9 mouse cellular contexts compared by ENCODE assay signal in the genomic region with DNA sequence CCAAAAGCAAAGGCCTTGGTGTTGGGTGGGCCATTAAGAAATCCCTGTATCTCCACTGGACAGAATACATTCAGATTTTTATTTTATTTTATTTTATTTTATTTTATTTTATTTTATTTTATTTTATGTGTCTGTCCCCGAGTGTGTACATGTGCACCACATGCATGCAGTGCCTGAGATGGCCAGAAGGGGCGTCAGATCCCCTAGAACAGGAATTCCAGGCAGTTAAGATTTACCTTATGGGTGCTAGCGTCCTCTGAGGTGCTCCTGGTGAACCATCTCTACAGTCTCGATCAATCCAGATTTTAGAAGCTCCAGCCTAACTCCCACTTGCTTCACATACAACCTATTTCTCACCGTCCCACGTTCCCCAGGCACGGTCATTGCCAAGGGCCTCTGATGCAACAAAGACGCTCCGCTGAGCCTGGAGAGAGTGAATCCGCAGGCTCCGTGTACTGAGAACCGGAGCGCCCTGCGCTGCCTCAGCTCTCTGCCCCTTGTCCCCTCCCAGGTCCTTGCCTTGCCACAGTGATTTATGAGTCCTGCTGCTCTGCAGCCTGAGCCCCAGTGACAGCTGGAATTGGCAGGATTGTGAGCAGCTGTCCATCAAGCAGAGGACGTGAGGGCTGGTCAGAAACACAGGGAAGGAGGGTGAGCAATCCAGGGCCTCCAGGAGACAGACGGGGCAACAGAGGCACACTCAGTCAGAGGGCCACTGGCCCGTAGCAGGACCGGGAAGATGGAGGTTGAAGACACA. TPM values are rescaled to one million over a fixed set of nuclear protein-coding genes. Genes with fewer than 3 reads are reported as not detected.
DNase-seq lines count a peak whose midpoint lies in the region; ATAC-seq lines count a peak whose summit lies in the region.
"Had no signal": no experiment of that assay in that cellular context is flagged by ENCODE, and none has a peak within 500 bp of the region (broad histone marks: within the 10 kb centered on the region; RNA-seq: fewer than 3 reads in every experiment).

No protein-coding gene starts in this region.

- no peaks in the 10 kb centered on the region for H3K9me3 ChIP-seq in kidney, embryonic 14.5 days (ENCODE audit: control insufficient read depth, low read length)
- no peaks in the 10 kb centered on the region for H3K9me3 ChIP-seq in hindbrain, embryonic 13.5 days
- no peaks in the 10 kb centered on the region for H3K9me3 ChIP-seq in midbrain, embryonic 15.5 days

- ATAC-seq in kidney, embryonic 14.5 days (ENCODE audit: low FRiP score, low TSS enrichment), result peak; percentile 41
- peak; percentile 28; the same call in 1 of the 2 replicates for ATAC-seq in hindbrain, embryonic 13.5 days (ENCODE audit: low FRiP score)
- peak; percentile 38; the same call in 1 of the 2 replicates for ATAC-seq in midbrain, embryonic 15.5 days (replicated peaks)
- ATAC-seq in megakaryocyte progenitor cell, adult 5-6 weeks (replicated peaks; ENCODE audit: poor library complexity), result no peak

- H3K36me3 ChIP-seq in kidney, embryonic 14.5 days (ENCODE audit: control insufficient read depth, insufficient read depth, low read length), result no peaks in the 10 kb centered on the region
- H3K36me3 ChIP-seq in hindbrain, embryonic 13.5 days, result no peaks in the 10 kb centered on the region
- no peaks in the 10 kb centered on the region for H3K36me3 ChIP-seq in midbrain, embryonic 15.5 days (replicated peaks)

- no peak overlapping the region for H3K4me3 ChIP-seq in kidney, embryonic 14.5 days (ENCODE audit: low read length)
- no peak overlapping the region for H3K4me3 ChIP-seq in hindbrain, embryonic 13.5 days
- H3K4me3 ChIP-seq in midbrain, embryonic 15.5 days, result no peak overlapping the region

- intact Hi-C loops in heart, postnatal 36 days (cut with DNase I), result no loop called here

- peaks cover 4% of the 10 kb centered on the region; the same call in 1 of the 2 replicates for H3K27me3 ChIP-seq in kidney, embryonic 14.5 days (ENCODE audit: control insufficient read depth, insufficient read depth, low read length)
- 0 out of 2 replicates have a peak, but pooled peaks cover 8% of the 10 kb centered on the region for H3K27me3 ChIP-seq in hindbrain, embryonic 13.5 days
- H3K27me3 ChIP-seq in midbrain, embryonic 15.5 days (replicated peaks), result peaks cover 4% of the 10 kb centered on the region; the same call in 1 of the 2 replicates

- 33% methylated on average over 18 of the region's 18 CpGs for WGBS in kidney, embryonic 14.5 days
- 43% methylated on average over 18 of the region's 18 CpGs for WGBS in hindbrain, embryonic 13.5 days
- 61% methylated on average over 18 of the region's 18 CpGs for WGBS in midbrain, embryonic 15.5 days

- H3K27ac ChIP-seq in kidney, embryonic 14.5 days (ENCODE audit: low read depth, low read length), result no peak overlapping the region
- peak overlapping the region; percentile 86 for H3K27ac ChIP-seq in hindbrain, embryonic 13.5 days
- H3K27ac ChIP-seq in midbrain, embryonic 15.5 days, result 0 out of 2 replicates have a peak overlapping the region, but pooled peaks have one; percentile 38

- no peak overlapping the region for H3K9ac ChIP-seq in kidney, embryonic 14.5 days (ENCODE audit: low read depth, low read length)
- 0 out of 2 replicates have a peak overlapping the region, but pooled peaks have one; percentile 0 for H3K9ac ChIP-seq in hindbrain, embryonic 13.5 days
- H3K9ac ChIP-seq in midbrain, embryonic 15.5 days, result no peak overlapping the region

- peaks cover 9% of the 10 kb centered on the region; the same call in 1 of the 2 replicates for H3K4me1 ChIP-seq in kidney, embryonic 14.5 days (ENCODE audit: control insufficient read depth, insufficient read depth, low read length)
- peaks cover 62% of the 10 kb centered on the region for H3K4me1 ChIP-seq in hindbrain, embryonic 13.5 days (replicated peaks)
- peaks cover 18% of the 10 kb centered on the region for H3K4me1 ChIP-seq in midbrain, embryonic 15.5 days

- H3K4me2 ChIP-seq in kidney, embryonic 14.5 days (replicated peaks; ENCODE audit: low read depth, low read length), result no peak overlapping the region
- H3K4me2 ChIP-seq in hindbrain, embryonic 13.5 days, result no peak overlapping the region
- H3K4me2 ChIP-seq in midbrain, embryonic 15.5 days, result no peak overlapping the region

- no peak for DNase-seq in kidney, postnatal 10 days
- peak; percentile 72 for DNase-seq in ZHBTc4 (ENCODE audit: low read depth, low spot score)
- no peak for DNase-seq in natural killer cell, adult 2 months (ENCODE audit: low spot score in 2 of 2)
- DNase-seq in heart, postnatal 36 days, result no peak
- DNase-seq: lung, adult 18-20 months had no signal

RNA-seq across cellular contexts. Expression of a gene that starts 46.9 kb away (rescaled TPM):
- 13.4 and 18.6 TPM in 2 replicates for polyA plus RNA-seq in kidney, embryonic 14.5 days (2014; fragmentation: Nextera tagmentation; extraction: Ambion mirVana)
- 17.7 and 19.1 TPM in 2 replicates for polyA plus RNA-seq in hindbrain, embryonic 13.5 days (2015; fragmentation: Nextera tagmentation; extraction: Ambion mirVana)
- polyA plus RNA-seq in midbrain, embryonic 15.5 days (2015; fragmentation: Nextera tagmentation; extraction: Ambion mirVana), result 22.1 and 23.3 TPM in 2 replicates
- 10.8 and 12.7 TPM in 2 replicates for total RNA-seq in megakaryocyte progenitor cell, adult 5-6 weeks (2015)
- total RNA-seq in megakaryocyte progenitor cell, adult 5-6 weeks (2017), result 11.3 TPM in 2 replicates
- total RNA-seq in heart, postnatal 36 days (2021), result 10 to 100 TPM; 16.5 to 16.9 TPM

RNA-seq across cellular contexts. Expression of a gene that starts 50.7 kb away (rescaled TPM):
- 22.2 and 27.2 TPM in 2 replicates for polyA plus RNA-seq in kidney, embryonic 14.5 days (2014; fragmentation: Nextera tagmentation; extraction: Ambion mirVana)
- 23.0 and 23.7 TPM in 2 replicates for polyA plus RNA-seq in hindbrain, embryonic 13.5 days (2015; fragmentation: Nextera tagmentation; extraction: Ambion mirVana)
- 22.8 and 23.8 TPM in 2 replicates for polyA plus RNA-seq in midbrain, embryonic 15.5 days (2015; fragmentation: Nextera tagmentation; extraction: Ambion mirVana)
- 23.2 and 23.5 TPM in 2 replicates for total RNA-seq in megakaryocyte progenitor cell, adult 5-6 weeks (2015)
- 14.7 and 17.9 TPM in 2 replicates for total RNA-seq in megakaryocyte progenitor cell, adult 5-6 weeks (2017)
- total RNA-seq in heart, postnatal 36 days (2021), result 10 to 100 TPM; 50.7 to 51.4 TPM
